Comparison of ENCODE assay signal across 26 mouse cellular contexts in genomic region chr4:111256931-111257330, GRCm38 (mm10).
DNase-seq lines count a peak whose midpoint lies in the region; ATAC-seq and TF ChIP-seq lines count a peak whose summit lies in the region.
"Had no signal": no experiment of that assay in that cellular context is flagged by ENCODE, and none has a peak within 500 bp of the region (broad histone marks: within the 10 kb centered on the region; RNA-seq: fewer than 3 reads in every experiment).

No protein-coding gene starts in this region.

- peak; percentile 36 for TF ChIP-seq CTCF in intestine, postnatal 0 days (IDR thresholded peaks at IDR 0.05; ENCODE audit: low read depth)
- TF ChIP-seq CTCF in lung, embryonic 14.5 days (IDR thresholded peaks at IDR 0.05; ENCODE audit: low read depth): peak; percentile 30
- peak; percentile 32; the same call in 1 of the 2 replicates for TF ChIP-seq CTCF in brain, embryonic 14.5 days (IDR thresholded peaks at IDR 0.05; ENCODE audit: borderline replicate concordance, extremely low read depth, insufficient read depth, insufficient read length)

- no peak for TF ChIP-seq POLR2A in brain, embryonic 14.5 days (IDR thresholded peaks at IDR 0.05; ENCODE audit: borderline replicate concordance, extremely low read depth, insufficient read depth, insufficient read length, poor library complexity, severe bottlenecking)

- no peaks in the 10 kb centered on the region for H3K36me3 ChIP-seq in intestine, postnatal 0 days (ENCODE audit: control insufficient read depth, insufficient read depth)
- H3K36me3 ChIP-seq in intestine, embryonic 16.5 days (ENCODE audit: control insufficient read depth, insufficient read depth, low read length): no peaks in the 10 kb centered on the region
- no peaks in the 10 kb centered on the region for H3K36me3 ChIP-seq in lung, embryonic 14.5 days (ENCODE audit: insufficient read depth)
- H3K36me3 ChIP-seq: G1E; heart, embryonic 13.5 days; hindbrain, embryonic 15.5 days; limb, embryonic 10.5 days; limb, embryonic 15.5 days; neural tube, embryonic 13.5 days had no signal

- H3K4me2 ChIP-seq in intestine, postnatal 0 days (replicated peaks; ENCODE audit: low read depth): no peak overlapping the region
- H3K4me2 ChIP-seq in intestine, embryonic 16.5 days (ENCODE audit: low read depth, low read length): no peak overlapping the region
- no peak overlapping the region for H3K4me2 ChIP-seq in lung, embryonic 14.5 days
- H3K4me2 ChIP-seq: forebrain, embryonic 13.5 days; heart, embryonic 13.5 days; hindbrain, embryonic 15.5 days; limb, embryonic 15.5 days; neural tube, embryonic 13.5 days had no signal

- H3K4me1 ChIP-seq in intestine, postnatal 0 days (replicated peaks; ENCODE audit: control insufficient read depth, insufficient read depth, low read length): no peaks in the 10 kb centered on the region
- H3K4me1 ChIP-seq in intestine, embryonic 16.5 days (ENCODE audit: control insufficient read depth, insufficient read depth, low read length): no peaks in the 10 kb centered on the region
- no peaks in the 10 kb centered on the region for H3K4me1 ChIP-seq in lung, embryonic 14.5 days (ENCODE audit: insufficient read depth)
- H3K4me1 ChIP-seq: heart, embryonic 13.5 days; limb, embryonic 10.5 days; limb, embryonic 15.5 days had no signal

- H3K4me3 ChIP-seq in intestine, postnatal 0 days (ENCODE audit: low read depth, low read length): no peak overlapping the region
- H3K4me3 ChIP-seq in intestine, embryonic 16.5 days (ENCODE audit: low read length): no peak overlapping the region
- H3K4me3 ChIP-seq in lung, embryonic 14.5 days (ENCODE audit: low read depth, low read length): no peak overlapping the region
- H3K4me3 ChIP-seq: forebrain, embryonic 13.5 days; heart, adult 2 months; heart, embryonic 13.5 days; hindbrain, embryonic 15.5 days; limb, embryonic 10.5 days; limb, embryonic 15.5 days; neural tube, embryonic 13.5 days had no signal

- H3K9ac ChIP-seq in intestine, postnatal 0 days (ENCODE audit: low read depth, low read length): no peak overlapping the region
- no peak overlapping the region for H3K9ac ChIP-seq in intestine, embryonic 16.5 days (ENCODE audit: low read depth, low read length)
- no peak overlapping the region for H3K9ac ChIP-seq in lung, embryonic 14.5 days
- H3K9ac ChIP-seq: forebrain, embryonic 13.5 days; heart, embryonic 13.5 days; hindbrain, embryonic 15.5 days; limb, embryonic 15.5 days; liver, embryonic 14.5 days; neural tube, embryonic 13.5 days had no signal

- no peak for ATAC-seq in intestine, postnatal 0 days
- ATAC-seq in intestine, embryonic 16.5 days: no peak
- no peak for ATAC-seq in lung, embryonic 14.5 days (ENCODE audit: insufficient read depth)
- ATAC-seq: forebrain, embryonic 13.5 days; Patski had no signal

- H3K9me3 ChIP-seq in intestine, postnatal 0 days (ENCODE audit: control insufficient read depth): no peaks in the 10 kb centered on the region
- H3K9me3 ChIP-seq in intestine, embryonic 16.5 days (ENCODE audit: control insufficient read depth, low read length): no peaks in the 10 kb centered on the region
- no peaks in the 10 kb centered on the region for H3K9me3 ChIP-seq in lung, embryonic 14.5 days (ENCODE audit: low read depth, low read length)
- H3K9me3 ChIP-seq: forebrain, embryonic 13.5 days; G1E; heart, embryonic 13.5 days; hindbrain, embryonic 15.5 days; limb, embryonic 10.5 days; limb, embryonic 15.5 days; neural tube, embryonic 13.5 days had no signal

- no peak overlapping the region for H3K27ac ChIP-seq in intestine, postnatal 0 days (ENCODE audit: low read depth, low read length)
- no peak overlapping the region for H3K27ac ChIP-seq in intestine, embryonic 16.5 days (ENCODE audit: low read length)
- no peak overlapping the region for H3K27ac ChIP-seq in lung, embryonic 14.5 days (ENCODE audit: low read depth)
- H3K27ac ChIP-seq: forebrain, embryonic 13.5 days; heart, adult 2 months; heart, embryonic 13.5 days; hindbrain, embryonic 15.5 days; limb, embryonic 10.5 days; limb, embryonic 15.5 days; liver, embryonic 14.5 days; macrophage; neural tube, embryonic 13.5 days had no signal

- no peaks in the 10 kb centered on the region for H3K27me3 ChIP-seq in intestine, postnatal 0 days (replicated peaks; ENCODE audit: control insufficient read depth, insufficient read depth, low read length)
- H3K27me3 ChIP-seq in intestine, embryonic 16.5 days (replicated peaks; ENCODE audit: control insufficient read depth, insufficient read depth, low read length): no peaks in the 10 kb centered on the region
- no peaks in the 10 kb centered on the region for H3K27me3 ChIP-seq in lung, embryonic 14.5 days (ENCODE audit: insufficient read depth, low read length)
- H3K27me3 ChIP-seq: forebrain, embryonic 13.5 days; heart, embryonic 13.5 days; hindbrain, embryonic 15.5 days; limb, embryonic 15.5 days; neural tube, embryonic 13.5 days; Patski had no signal

- DNase-seq in adrenal gland, postnatal 14 days: peak; percentile 2
- no peak for DNase-seq in adrenal gland, adult 2 months
- DNase-seq in lung, embryonic 14.5 days: peak; percentile 2
- no peak for DNase-seq in lung, adult 18-20 months
- DNase-seq in brain, embryonic 14.5 days (ENCODE audit: low read depth): peak; percentile 17
- no peak for DNase-seq in spleen, adult 12 weeks (ENCODE audit: low spot score)
- DNase-seq: adrenal gland, postnatal 25 days; cerebellum, adult 2 months; cerebellum, postnatal 14 days; heart, adult 2 months; heart, postnatal 10 days; kidney, postnatal 14 days; right cerebral cortex, postnatal 4 days; thymus, postnatal 4 days had no signal

Comparison
In these comparisons a context has a peak if more than half of its experiments do, and no peak if none do; other contexts are left out.
1. DNase-seq: peak in adrenal gland, postnatal 14 days (single experiment), lung, embryonic 14.5 days (single experiment) and brain, embryonic 14.5 days (single experiment); none in adrenal gland, adult 2 months (single experiment), lung, adult 18-20 months (0 of 2) and spleen, adult 12 weeks (single experiment).
2. Peak in every context shown above with its lines, with median percentiles within 50 percentile points of each other: CTCF ChIP-seq.